Mouse (Mus musculus): Measurements from ENCODE around the gene Gm11037. TPM values are rescaled to one million over a fixed set of nuclear protein-coding genes. Genes with fewer than 3 reads are reported as not detected.

The Gm11037 gene
- polyA plus RNA-seq, 1 experiment from 2014 or later, result not detected

GRCm38 (mm10) chr2:131127161-131127730, 6.1 kb upstream of the Gm11037 start, which contains the start of gene Hspa12b:
Gene Hspa12b, plus strand, starts transcription at chr2:131127280.
- H3K36me3 ChIP-seq (ENCODE audit: control insufficient read depth, insufficient read depth, low read length), result no peaks in the 10 kb centered on the region
- H3K4me3 ChIP-seq (ENCODE audit: low read length), result peak within 1 kb of the TSS; percentile 60
- 4% methylated on average over 28 of the region's 28 CpGs for WGBS
- no peaks in the 10 kb centered on the region for H3K9me3 ChIP-seq (ENCODE audit: control insufficient read depth, low read length)
- peak within 1 kb of the TSS; percentile 77 for H3K4me2 ChIP-seq (ENCODE audit: low read depth, low read length)
- ATAC-seq, result peak; percentile 93
- no peaks in the 10 kb centered on the region for H3K27me3 ChIP-seq (replicated peaks; ENCODE audit: control insufficient read depth, insufficient read depth, low read length)
- H3K27ac ChIP-seq (ENCODE audit: low read length), result peak within 1 kb of the TSS; percentile 63
- peak within 1 kb of the TSS; percentile 80 for H3K9ac ChIP-seq (ENCODE audit: low read depth, low read length)
- peaks cover 25% of the 10 kb centered on the region for H3K4me1 ChIP-seq (ENCODE audit: control insufficient read depth, insufficient read depth, low read length)

- 86% methylated on average over 5 of the region's 5 CpGs for WGBS
- no peak for ATAC-seq
- Histone ChIP-seq H3K9me3 (ENCODE audit: control insufficient read depth, low read length) (no peaks in the 10 kb centered on the region), H3K36me3 (ENCODE audit: control insufficient read depth, insufficient read depth, low read length) (no peaks in the 10 kb centered on the region), H3K9ac (ENCODE audit: low read depth, low read length) (peak overlapping the region; percentile 80), H3K4me1 (ENCODE audit: control insufficient read depth, insufficient read depth, low read length) (peaks cover 25% of the 10 kb centered on the region), H3K27ac (ENCODE audit: low read length) (no peak overlapping the region), H3K4me2 (ENCODE audit: low read depth, low read length) (peak overlapping the region; percentile 77), H3K27me3 (replicated peaks; ENCODE audit: control insufficient read depth, insufficient read depth, low read length) (no peaks in the 10 kb centered on the region), H3K4me3 (ENCODE audit: low read length) (peak overlapping the region; percentile 60)
These were observed 5.1 kb upstream of the Gm11037 start for GRCm38 (mm10) chr2:131128211-131128610.

- Histone ChIP-seq H3K4me1 (ENCODE audit: control insufficient read depth, insufficient read depth, low read length) (peaks cover 25% of the 10 kb centered on the region), H3K4me3 (ENCODE audit: low read length) (no peak overlapping the region), H3K27me3 (replicated peaks; ENCODE audit: control insufficient read depth, insufficient read depth, low read length) (no peaks in the 10 kb centered on the region), H3K9ac (ENCODE audit: low read depth, low read length) (0 out of 2 replicates have a peak overlapping the region, but pooled peaks have one; percentile 80), H3K36me3 (ENCODE audit: control insufficient read depth, insufficient read depth, low read length) (no peaks in the 10 kb centered on the region), H3K27ac (ENCODE audit: low read length) (no peak overlapping the region), H3K4me2 (ENCODE audit: low read depth, low read length) (peak overlapping the region; percentile 77; the same call in 1 of the 2 replicates), H3K9me3 (ENCODE audit: control insufficient read depth, low read length) (no peaks in the 10 kb centered on the region)
- no peak for ATAC-seq
- WGBS, result 76% methylated on average over 3 of the region's 3 CpGs
These were observed 4.6 kb upstream of the Gm11037 start for GRCm38 (mm10) chr2:131128636-131129157.

GRCm38 (mm10) chr2:131129836-131130235, 3.5 kb upstream of the Gm11037 start:
- H3K9ac ChIP-seq (ENCODE audit: low read depth, low read length), result no peak overlapping the region
- H3K36me3 ChIP-seq (ENCODE audit: control insufficient read depth, insufficient read depth, low read length), result no peaks in the 10 kb centered on the region
- no peak overlapping the region for H3K4me3 ChIP-seq (ENCODE audit: low read length)
- ATAC-seq, result 0 out of 2 replicates have a peak, but pooled peaks have one; percentile 9
- H3K27me3 ChIP-seq (replicated peaks; ENCODE audit: control insufficient read depth, insufficient read depth, low read length), result no peaks in the 10 kb centered on the region
- no peak overlapping the region for H3K27ac ChIP-seq (ENCODE audit: low read length)
- H3K9me3 ChIP-seq (ENCODE audit: control insufficient read depth, low read length), result no peaks in the 10 kb centered on the region
- peaks cover 25% of the 10 kb centered on the region for H3K4me1 ChIP-seq (ENCODE audit: control insufficient read depth, insufficient read depth, low read length)
- no peak overlapping the region for H3K4me2 ChIP-seq (ENCODE audit: low read depth, low read length)
- WGBS, result 59% methylated on average over 5 of the region's 5 CpGs

- no peak overlapping the region for H3K9ac ChIP-seq (ENCODE audit: low read depth, low read length)
- WGBS, result 61% methylated on average over 2 of the region's 2 CpGs
- no peak overlapping the region for H3K4me2 ChIP-seq (ENCODE audit: low read depth, low read length)
- ATAC-seq, result no peak
- no peaks in the 10 kb centered on the region for H3K27me3 ChIP-seq (replicated peaks; ENCODE audit: control insufficient read depth, insufficient read depth, low read length)
- H3K4me3 ChIP-seq (ENCODE audit: low read length), result no peak overlapping the region
- no peaks in the 10 kb centered on the region for H3K9me3 ChIP-seq (ENCODE audit: control insufficient read depth, low read length)
- H3K36me3 ChIP-seq (ENCODE audit: control insufficient read depth, insufficient read depth, low read length), result no peaks in the 10 kb centered on the region
- peaks cover 25% of the 10 kb centered on the region for H3K4me1 ChIP-seq (ENCODE audit: control insufficient read depth, insufficient read depth, low read length)
- no peak overlapping the region for H3K27ac ChIP-seq (ENCODE audit: low read length)
These were observed 2.4 kb upstream of the Gm11037 start for GRCm38 (mm10) chr2:131130849-131131248.

- no peak overlapping the region for H3K4me2 ChIP-seq (ENCODE audit: low read depth, low read length)
- no peak overlapping the region for H3K27ac ChIP-seq (ENCODE audit: low read length)
- no peaks in the 10 kb centered on the region for H3K9me3 ChIP-seq (ENCODE audit: control insufficient read depth, low read length)
- WGBS, result 84% methylated on average over 10 of the region's 10 CpGs
- no peak overlapping the region for H3K9ac ChIP-seq (ENCODE audit: low read depth, low read length)
- H3K27me3 ChIP-seq (replicated peaks; ENCODE audit: control insufficient read depth, insufficient read depth, low read length), result no peaks in the 10 kb centered on the region
- ATAC-seq, result no peak
- no peak overlapping the region for H3K4me3 ChIP-seq (ENCODE audit: low read length)
- peaks cover 15% of the 10 kb centered on the region for H3K4me1 ChIP-seq (ENCODE audit: control insufficient read depth, insufficient read depth, low read length)
- H3K36me3 ChIP-seq (ENCODE audit: control insufficient read depth, insufficient read depth, low read length), result no peaks in the 10 kb centered on the region
These were observed 997 bp upstream of the Gm11037 start for GRCm38 (mm10) chr2:131132111-131132888.

- Histone ChIP-seq H3K36me3 (ENCODE audit: control insufficient read depth, insufficient read depth, low read length) (no peaks in the 10 kb centered on the region), H3K4me1 (ENCODE audit: control insufficient read depth, insufficient read depth, low read length) (peaks cover 2% of the 10 kb centered on the region), H3K27ac (ENCODE audit: low read length) (0 out of 2 replicates have a peak overlapping the region, but pooled peaks have one; percentile 30), H3K9ac (ENCODE audit: low read depth, low read length) (no peak overlapping the region), H3K4me2 (ENCODE audit: low read depth, low read length) (no peak overlapping the region), H3K27me3 (replicated peaks; ENCODE audit: control insufficient read depth, insufficient read depth, low read length) (no peaks in the 10 kb centered on the region), H3K4me3 (ENCODE audit: low read length) (no peak overlapping the region), H3K9me3 (ENCODE audit: control insufficient read depth, low read length) (no peaks in the 10 kb centered on the region)
- no peak for ATAC-seq
- WGBS, result 42% methylated on average over 1 of the region's 1 CpGs
These were observed 1.1 kb downstream of the Gm11037 start for GRCm38 (mm10) chr2:131134381-131134780.

GRCm38 (mm10) chr2:131134826-131135400, 1.6 kb downstream of the Gm11037 start:
- H3K4me2 ChIP-seq (ENCODE audit: low read depth, low read length), result no peak overlapping the region
- 0 out of 2 replicates have a peak overlapping the region, but pooled peaks have one; percentile 30 for H3K27ac ChIP-seq (ENCODE audit: low read length)
- H3K27me3 ChIP-seq (replicated peaks; ENCODE audit: control insufficient read depth, insufficient read depth, low read length), result no peaks in the 10 kb centered on the region
- H3K4me3 ChIP-seq (ENCODE audit: low read length), result no peak overlapping the region
- no peaks in the 10 kb centered on the region for H3K9me3 ChIP-seq (ENCODE audit: control insufficient read depth, low read length)
- WGBS, result 86% methylated on average over 8 of the region's 8 CpGs
- peaks cover 7% of the 10 kb centered on the region for H3K4me1 ChIP-seq (ENCODE audit: control insufficient read depth, insufficient read depth, low read length)
- no peak for ATAC-seq
- H3K36me3 ChIP-seq (ENCODE audit: control insufficient read depth, insufficient read depth, low read length), result no peaks in the 10 kb centered on the region
- H3K9ac ChIP-seq (ENCODE audit: low read depth, low read length), result no peak overlapping the region

GRCm38 (mm10) chr2:131135521-131136139, 2.3 kb downstream of the Gm11037 start:
- Histone ChIP-seq H3K27me3 (replicated peaks; ENCODE audit: control insufficient read depth, insufficient read depth, low read length) (no peaks in the 10 kb centered on the region), H3K9me3 (ENCODE audit: control insufficient read depth, low read length) (no peaks in the 10 kb centered on the region), H3K36me3 (ENCODE audit: control insufficient read depth, insufficient read depth, low read length) (no peaks in the 10 kb centered on the region), H3K4me3 (ENCODE audit: low read length) (no peak overlapping the region), H3K27ac (ENCODE audit: low read length) (no peak overlapping the region), H3K4me1 (ENCODE audit: control insufficient read depth, insufficient read depth, low read length) (peaks cover 9% of the 10 kb centered on the region), H3K9ac (ENCODE audit: low read depth, low read length) (no peak overlapping the region), H3K4me2 (ENCODE audit: low read depth, low read length) (no peak overlapping the region)
- peak; percentile 77 for ATAC-seq
- WGBS, result 63% methylated on average over 11 of the region's 11 CpGs

Data from intestine, embryonic 16.5 days (tissue).